Mouse (Mus musculus): ENCODE results near the gene Atp5j. TPM values are rescaled to one million over a fixed set of nuclear protein-coding genes. Genes with fewer than 3 reads are reported as not detected.

The Atp5j gene
- total and polyA plus RNA-seq, 3 experiments = 191 to 240 TPM; not detected in 1

- Histone ChIP-seq H3K9ac (ENCODE audit: control insufficient read depth, low read depth, low read length, poor library complexity, severe bottlenecking) (no peak overlapping the region), H3K4me1 (ENCODE audit: control insufficient read depth in 1 of 2, insufficient read depth in 2 of 2, low read length in 2 of 2) (no peaks in the 10 kb centered on the region), H3K27ac (ENCODE audit: control insufficient read depth, low read depth, low read length) (no peak overlapping the region), H3K4me3 (ENCODE audit: control insufficient read depth in 1 of 2, insufficient read depth in 1 of 2, low read depth in 2 of 2, low read length in 2 of 2) (no peak overlapping the region), H3K79me2 (ENCODE audit: control insufficient read depth, insufficient read depth, low read length, poor library complexity) (no peaks in the 10 kb centered on the region), H3K27me3 (ENCODE audit: control insufficient read depth in 1 of 2, insufficient read depth in 2 of 2, low read length in 2 of 2) (no peaks in the 10 kb centered on the region), H3K36me3 (ENCODE audit: control insufficient read depth in 1 of 2, insufficient read depth in 2 of 2, low read length in 2 of 2) (no peaks in the 10 kb centered on the region), H3K9me3 (replicated peaks; ENCODE audit: insufficient read depth, low read length) (no peaks in the 10 kb centered on the region)
- TF ChIP-seq USF1 (IDR thresholded peaks at IDR 0.05; ENCODE audit: low read depth, low read length) = no peak
- TF ChIP-seq CHD1 (IDR thresholded peaks at IDR 0.05; ENCODE audit: low read depth, low read length) = no peak
- no peak for TF ChIP-seq SIN3A (IDR thresholded peaks at IDR 0.05; ENCODE audit: low read length)
- TF ChIP-seq POLR2A (IDR thresholded peaks at IDR 0.05; ENCODE audit: control insufficient read depth in 1 of 2, insufficient read depth in 1 of 2, low read depth in 1 of 2, low read length in 2 of 2, poor library complexity in 1 of 2) = no peak
- TF ChIP-seq ETS1 (IDR thresholded peaks at IDR 0.05; ENCODE audit: low read depth, low read length) = no peak
- no peak for TF ChIP-seq MEF2A (IDR thresholded peaks at IDR 0.05; ENCODE audit: extremely low read depth, insufficient replicate concordance, low read depth, low read length, poor library complexity, severe bottlenecking)
- no peak for TF ChIP-seq POLR2AphosphoS2 (IDR thresholded peaks at IDR 0.05; ENCODE audit: low read length)
- no peak for TF ChIP-seq ELF1 (IDR thresholded peaks at IDR 0.05; ENCODE audit: low read depth, low read length)
- no peak for TF ChIP-seq HCFC1 (IDR thresholded peaks at IDR 0.05; ENCODE audit: low read depth, low read length)
- no peak for TF ChIP-seq UBTF (IDR thresholded peaks at IDR 0.05; ENCODE audit: borderline replicate concordance, insufficient read depth, low read depth, low read length)
- no peak for TF ChIP-seq BHLHE40 (IDR thresholded peaks at IDR 0.05; ENCODE audit: borderline replicate concordance, low read depth, low read length)
- no peak for TF ChIP-seq NELFE (IDR thresholded peaks at IDR 0.05; ENCODE audit: low read depth, low read length)
- TF ChIP-seq TCF12 (IDR thresholded peaks at IDR 0.05; ENCODE audit: low read depth, low read length) = no peak
- no peak for TF ChIP-seq USF2 (IDR thresholded peaks at IDR 0.05; ENCODE audit: borderline replicate concordance in 1 of 2, insufficient read depth in 1 of 2, low read depth in 1 of 2, low read length in 2 of 2)
- no peak for TF ChIP-seq MAFK (IDR thresholded peaks at IDR 0.05; ENCODE audit: borderline replicate concordance, low read depth, low read length)
- DNase-seq (ENCODE audit: low read depth, low spot score) = no peak
These were observed 20.9 kb downstream of the Atp5j start for GRCm38 (mm10) chr16:84814511-84814910.

- TF ChIP-seq RCOR1 (IDR thresholded peaks at IDR 0.05; ENCODE audit: low read depth, low read length) (no peak), JUND (IDR thresholded peaks at IDR 0.05; ENCODE audit: low read depth, low read length) (no peak)
- Histone ChIP-seq H3K36me3 (ENCODE audit: control insufficient read depth in 1 of 2, insufficient read depth in 2 of 2, low read length in 2 of 2) (no peaks in the 10 kb centered on the region), H3K27ac (ENCODE audit: control insufficient read depth, low read depth, low read length) (no peak overlapping the region), H3K79me2 (ENCODE audit: control insufficient read depth, insufficient read depth, low read length, poor library complexity) (no peaks in the 10 kb centered on the region), H3K27me3 (ENCODE audit: control insufficient read depth in 1 of 2, insufficient read depth in 2 of 2, low read length in 2 of 2) (no peaks in the 10 kb centered on the region), H3K9me3 (replicated peaks; ENCODE audit: insufficient read depth, low read length) (no peaks in the 10 kb centered on the region), H3K4me3 (ENCODE audit: control insufficient read depth in 1 of 2, insufficient read depth in 1 of 2, low read depth in 2 of 2, low read length in 2 of 2) (no peak overlapping the region), H3K4me1 (ENCODE audit: control insufficient read depth in 1 of 2, insufficient read depth in 2 of 2, low read length in 2 of 2) (no peaks in the 10 kb centered on the region), H3K9ac (ENCODE audit: control insufficient read depth, low read depth, low read length, poor library complexity, severe bottlenecking) (no peak overlapping the region)
- DNase-seq (ENCODE audit: low read depth, low spot score) = no peak
These were observed 21.6 kb downstream of the Atp5j start for GRCm38 (mm10) chr16:84813852-84814251.

All from MEL (cell line).